Mouse (Mus musculus) lung, embryonic 16.5 days (tissue): ENCODE measurements around the gene Tex26. TPM values are rescaled to one million over a fixed set of nuclear protein-coding genes. Genes with fewer than 3 reads are reported as not detected.

Source experiments
- ATAC-seq: fragments of 200-750 bp; cut with Nextera tagmentation; 2 replicates; pipeline ENCODE4 v1.8.0; 2017; ENCODE audit warnings: low read depth, mild to moderate bottlenecking, moderate library complexity
- H3K27ac ChIP-seq: fragments of 300-500 bp; sonication (generic); 2 replicates; pipeline ENCODE4 v1.5.1; 2014; ENCODE audit warnings: mild to moderate bottlenecking, control low read depth, low read length
- H3K27me3 ChIP-seq: fragments of 300-500 bp; sonication (generic); 2 replicates; pipeline ENCODE4 v1.6.1; 2014; ENCODE audit warnings: low read depth, low read length, mixed read lengths; ENCODE audit not compliant: control insufficient read depth, insufficient read depth
- H3K36me3 ChIP-seq: fragments of 300-500 bp; sonication (generic); 2 replicates; pipeline ENCODE4 v1.6.1; 2014; ENCODE audit warnings: low read length; ENCODE audit not compliant: control insufficient read depth, insufficient read depth
- H3K4me1 ChIP-seq: fragments of 300-500 bp; sonication (generic); replicated peaks from 2 replicates; pipeline ENCODE4 v1.6.1; 2014; ENCODE audit warnings: low read length, mixed read lengths; ENCODE audit not compliant: control insufficient read depth, insufficient read depth
- H3K4me2 ChIP-seq: fragments of 300-500 bp; sonication (generic); 2 replicates; pipeline ENCODE4 v1.6.1; 2014; ENCODE audit warnings: low read depth, low read length, control low read depth
- H3K4me3 ChIP-seq: fragments of 300-500 bp; sonication (generic); 2 replicates; pipeline ENCODE4 v1.5.1; 2014; ENCODE audit warnings: mild to moderate bottlenecking, low read length, control low read depth
- H3K9ac ChIP-seq: fragments of 300-500 bp; sonication (generic); 2 replicates; pipeline ENCODE4 v1.6.1; 2014; ENCODE audit warnings: low read length, control low read depth
- H3K9me3 ChIP-seq: fragments of 300-500 bp; sonication (generic); 2 replicates; pipeline ENCODE4 v1.6.1; 2016; ENCODE audit warnings: low read length; ENCODE audit not compliant: control insufficient read depth
- WGBS: fragments of 180-500 bp; shearing (Covaris S2); extraction: QIAGEN DNeasy Blood & Tissue Kit; methylation state at CpG from one replicate; pipeline ENCODE4 v1.1.7; 2014; 5-methylcytosine and 5-hydroxymethylcytosine counted together
- polyA plus RNA-seq: library from polyadenylated mRNA; unstranded; fragments of >200 nt; fragmentation: Nextera tagmentation; extraction: Ambion mirVana; gene quantifications from 2 replicates; pipeline ENCODE4 v1.2.1, GENCODE M21; 2015

Tex26 gene
- polyA plus RNA-seq, 1 experiment from 2014 or later: 1.9 TPM

- H3K4me3 ChIP-seq: no peak overlapping the region
- peaks cover 5% of the 10 kb centered on the region for H3K4me1 ChIP-seq
- H3K4me2 ChIP-seq: no peak overlapping the region
These were observed 30.0 kb upstream of the Tex26 start for GRCm38 (mm10) chr5:149409502-149409901.

GRCm38 (mm10) chr5:149411509-149412193 is 27.8 kb upstream of the Tex26 start, which contains the start of gene Medag:
Gene Medag (plus strand): TSS chr5:149411749.
- 5% methylated on average over 38 of the region's 38 CpGs for WGBS
- H3K9ac ChIP-seq: peak within 1 kb of the TSS; percentile 21; the same call in 1 of the 2 replicates
- peaks cover 5% of the 10 kb centered on the region for H3K4me1 ChIP-seq
- H3K4me2 ChIP-seq: peak within 1 kb of the TSS; percentile 53
- ATAC-seq: peak; percentile 78
- 0 out of 2 replicates have a peak, but pooled peaks cover 4% of the 10 kb centered on the region for H3K9me3 ChIP-seq
- peak within 1 kb of the TSS; percentile 32 for H3K4me3 ChIP-seq
- H3K27me3 ChIP-seq: no peaks in the 10 kb centered on the region; the same call in 1 of the 2 replicates
- no peaks in the 10 kb centered on the region for H3K36me3 ChIP-seq
- H3K27ac ChIP-seq: no peak within 1 kb of the TSS

More at GRCm38 (mm10) chr5:149409502-149409901, 30.0 kb upstream of the Tex26 start:
- 0 out of 2 replicates have a peak, but pooled peaks cover 5% of the 10 kb centered on the region for H3K9me3 ChIP-seq
- H3K36me3 ChIP-seq: no peaks in the 10 kb centered on the region
- no peak for ATAC-seq
- H3K27me3 ChIP-seq: no peaks in the 10 kb centered on the region; the same call in 1 of the 2 replicates
- 82% methylated on average over 3 of the region's 3 CpGs for WGBS
- H3K9ac ChIP-seq: no peak overlapping the region
- H3K27ac ChIP-seq: no peak overlapping the region

- WGBS: 40% methylated on average over 11 of the region's 11 CpGs
- H3K27me3 ChIP-seq: no peaks in the 10 kb centered on the region; the same call in 1 of the 2 replicates
- ATAC-seq: no peak
- H3K9ac ChIP-seq: peak overlapping the region; percentile 21; the same call in 1 of the 2 replicates
- no peaks in the 10 kb centered on the region for H3K36me3 ChIP-seq
- H3K4me3 ChIP-seq: peak overlapping the region; percentile 32
- peaks cover 4% of the 10 kb centered on the region; the same call in 1 of the 2 replicates for H3K9me3 ChIP-seq
- H3K27ac ChIP-seq: no peak overlapping the region
- H3K4me2 ChIP-seq: peak overlapping the region; percentile 53
- H3K4me1 ChIP-seq: peaks cover 5% of the 10 kb centered on the region
These were observed 27.3 kb upstream of the Tex26 start for GRCm38 (mm10) chr5:149412194-149412575.

GRCm38 (mm10) chr5:149412671-149413070 is 26.8 kb upstream of the Tex26 start:
- H3K27ac ChIP-seq: no peak overlapping the region
- no peak overlapping the region for H3K4me3 ChIP-seq
- peaks cover 5% of the 10 kb centered on the region for H3K4me1 ChIP-seq
- H3K4me2 ChIP-seq: no peak overlapping the region
- ATAC-seq: no peak
- H3K27me3 ChIP-seq: no peaks in the 10 kb centered on the region; the same call in 1 of the 2 replicates
- H3K9ac ChIP-seq: no peak overlapping the region
- no peaks in the 10 kb centered on the region for H3K36me3 ChIP-seq
- WGBS: 86% methylated on average over 10 of the region's 10 CpGs
- peaks cover 6% of the 10 kb centered on the region; the same call in 1 of the 2 replicates for H3K9me3 ChIP-seq

- H3K27ac ChIP-seq: no peak overlapping the region
- H3K36me3 ChIP-seq: no peaks in the 10 kb centered on the region
- H3K9me3 ChIP-seq: peaks cover 3% of the 10 kb centered on the region; the same call in 1 of the 2 replicates
- H3K4me2 ChIP-seq: no peak overlapping the region
- H3K4me1 ChIP-seq: peaks cover 5% of the 10 kb centered on the region
- H3K4me3 ChIP-seq: no peak overlapping the region
- H3K27me3 ChIP-seq: no peaks in the 10 kb centered on the region; the same call in 1 of the 2 replicates
- WGBS: 65% methylated on average over 9 of the region's 9 CpGs
- no peak overlapping the region for H3K9ac ChIP-seq
- no peak for ATAC-seq
These were observed 24.9 kb upstream of the Tex26 start for GRCm38 (mm10) chr5:149414369-149415167.

- Histone ChIP-seq H3K27me3 (no peaks in the 10 kb centered on the region), H3K27ac (no peak overlapping the region), H3K9ac (no peak overlapping the region), H3K9me3 (peaks cover 3% of the 10 kb centered on the region; the same call in 1 of the 2 replicates), H3K4me1 (no peaks in the 10 kb centered on the region), H3K4me2 (no peak overlapping the region), H3K36me3 (no peaks in the 10 kb centered on the region), H3K4me3 (no peak overlapping the region)
- ATAC-seq: no peak
- WGBS: 93% methylated on average over 4 of the region's 4 CpGs
These were observed 22.1 kb upstream of the Tex26 start for GRCm38 (mm10) chr5:149417381-149417780.

- Histone ChIP-seq H3K4me2 (no peak overlapping the region), H3K36me3 (no peaks in the 10 kb centered on the region), H3K4me1 (peaks cover 18% of the 10 kb centered on the region), H3K27ac (no peak overlapping the region), H3K9me3 (no peaks in the 10 kb centered on the region), H3K27me3 (no peaks in the 10 kb centered on the region), H3K4me3 (no peak overlapping the region), H3K9ac (no peak overlapping the region)
- WGBS: 88% methylated on average over 3 of the region's 3 CpGs
- ATAC-seq: no peak
These were observed 12.9 kb upstream of the Tex26 start for GRCm38 (mm10) chr5:149426525-149426924.

GRCm38 (mm10) chr5:149427277-149428060 is 12.0 kb upstream of the Tex26 start:
- no peaks in the 10 kb centered on the region for H3K9me3 ChIP-seq
- H3K27me3 ChIP-seq: no peaks in the 10 kb centered on the region
- ATAC-seq: no peak
- H3K9ac ChIP-seq: no peak overlapping the region
- 91% methylated on average over 8 of the region's 8 CpGs for WGBS
- H3K36me3 ChIP-seq: no peaks in the 10 kb centered on the region
- H3K4me2 ChIP-seq: no peak overlapping the region
- peaks cover 18% of the 10 kb centered on the region for H3K4me1 ChIP-seq
- no peak overlapping the region for H3K27ac ChIP-seq
- H3K4me3 ChIP-seq: no peak overlapping the region
